Mouse (Mus musculus): ENCODE results near the gene Add2.

The Add2 gene

DNA sequence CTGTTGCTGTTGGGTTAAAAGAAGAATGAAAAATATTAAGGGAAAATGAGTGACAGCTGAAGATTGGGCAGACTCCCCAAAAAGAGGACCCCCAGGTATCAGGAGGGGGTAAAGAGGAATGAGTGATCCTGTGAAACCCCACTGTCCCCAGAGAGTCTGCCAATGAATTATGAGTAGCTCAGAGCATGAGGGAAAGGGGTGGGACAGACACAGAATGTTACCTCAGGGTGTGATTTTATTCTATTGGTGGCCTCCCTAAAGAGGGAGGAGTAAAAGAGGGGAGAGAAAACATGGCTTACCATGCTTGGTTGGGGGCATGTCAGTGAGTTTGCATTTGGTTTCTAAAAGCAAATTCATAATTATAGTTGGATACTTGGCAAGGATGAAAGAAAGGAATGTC, 50.8 kb downstream of the Add2 start:
- ATAC-seq (ENCODE audit: low TSS enrichment) = no peak

DNA sequence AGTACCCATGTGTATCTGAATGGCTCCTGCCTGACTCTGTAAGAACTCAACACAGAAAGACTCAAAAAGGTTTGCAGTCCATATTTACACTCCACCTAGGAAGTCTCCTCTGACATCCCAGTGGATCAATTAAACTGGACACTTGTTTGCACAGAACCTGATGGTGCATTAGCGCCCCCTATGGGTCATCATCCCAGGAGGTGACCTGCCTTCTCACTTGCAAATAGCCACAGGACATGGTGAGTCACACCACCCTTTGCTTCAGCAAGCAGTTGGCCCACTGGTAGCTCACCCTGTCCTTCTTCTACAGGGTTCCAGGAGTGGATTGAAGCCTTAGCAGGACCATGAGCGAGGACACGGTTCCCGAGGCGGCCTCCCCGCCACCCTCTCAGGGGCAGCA, 57.0 kb downstream of the Add2 start:
- no peak for ATAC-seq (ENCODE audit: low TSS enrichment)

- ATAC-seq (ENCODE audit: low TSS enrichment) = peak; percentile 89
These were observed 58.5 kb downstream of the Add2 start for GRCm38 (mm10) chr6:86086851-86087571.

DNA sequence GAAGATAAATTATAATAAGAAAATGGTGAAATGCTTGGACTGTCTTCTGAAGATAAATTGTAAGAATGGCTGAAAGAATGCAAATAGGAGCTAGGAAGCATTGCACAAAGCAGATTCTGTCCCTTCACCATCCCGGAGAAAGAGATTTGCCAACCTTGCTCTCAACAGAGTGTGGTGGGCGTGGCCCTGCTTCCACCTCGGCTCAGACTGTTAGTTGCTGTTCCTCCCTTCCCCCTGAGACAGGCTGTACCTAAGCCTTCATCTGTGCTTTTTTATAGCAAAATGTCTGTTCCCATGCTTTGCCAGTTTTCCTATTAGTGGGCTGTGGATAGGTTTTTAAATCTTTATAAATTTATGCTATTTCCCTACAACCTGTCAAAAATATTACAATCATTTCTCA, 59.3 kb downstream of the Add2 start:
- peak; percentile 33; the same call in 1 of the 2 replicates for ATAC-seq (ENCODE audit: low TSS enrichment)

- ATAC-seq (ENCODE audit: low TSS enrichment) = no peak
These were observed 65.8 kb downstream of the Add2 start for GRCm38 (mm10) chr6:86094202-86094838.

GRCm38 (mm10) chr6:86095518-86095917, 67.0 kb downstream of the Add2 start:
- ATAC-seq (ENCODE audit: low TSS enrichment) = no peak

GRCm38 (mm10) chr6:86096733-86097132, 68.3 kb downstream of the Add2 start:
- ATAC-seq (ENCODE audit: low TSS enrichment) = peak; percentile 31

GRCm38 (mm10) chr6:86097155-86097554, 68.7 kb downstream of the Add2 start:
- 0 out of 2 replicates have a peak, but pooled peaks have one; percentile 7 for ATAC-seq (ENCODE audit: low TSS enrichment)

- ATAC-seq (ENCODE audit: low TSS enrichment) = no peak
These were observed 70.5 kb downstream of the Add2 start for GRCm38 (mm10) chr6:86099003-86099402.

- ATAC-seq (ENCODE audit: low TSS enrichment) = no peak
These were observed 73.0 kb downstream of the Add2 start for GRCm38 (mm10) chr6:86101451-86101850.

DNA sequence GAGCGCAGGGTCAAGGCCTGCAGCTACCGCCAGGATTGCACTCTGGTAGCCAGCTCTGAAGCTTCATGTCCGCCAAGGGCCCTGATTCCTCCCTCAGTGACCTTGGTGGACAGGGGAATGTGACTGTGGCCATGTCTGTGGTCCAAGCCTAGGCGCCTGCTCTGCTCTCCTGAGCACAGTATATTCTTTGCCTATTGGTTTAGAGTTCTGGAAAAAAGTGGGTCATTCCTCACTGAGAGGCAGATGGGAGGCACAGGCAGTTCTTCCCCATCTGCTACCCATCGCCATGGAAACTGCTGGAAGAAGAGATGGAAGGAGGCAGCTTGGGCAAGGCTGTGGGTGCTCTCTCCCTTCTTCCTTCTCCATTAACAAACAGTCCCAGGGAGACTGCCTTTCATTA, 74.4 kb downstream of the Add2 start:
- peak; percentile 75 for ATAC-seq (ENCODE audit: low TSS enrichment)

DNA sequence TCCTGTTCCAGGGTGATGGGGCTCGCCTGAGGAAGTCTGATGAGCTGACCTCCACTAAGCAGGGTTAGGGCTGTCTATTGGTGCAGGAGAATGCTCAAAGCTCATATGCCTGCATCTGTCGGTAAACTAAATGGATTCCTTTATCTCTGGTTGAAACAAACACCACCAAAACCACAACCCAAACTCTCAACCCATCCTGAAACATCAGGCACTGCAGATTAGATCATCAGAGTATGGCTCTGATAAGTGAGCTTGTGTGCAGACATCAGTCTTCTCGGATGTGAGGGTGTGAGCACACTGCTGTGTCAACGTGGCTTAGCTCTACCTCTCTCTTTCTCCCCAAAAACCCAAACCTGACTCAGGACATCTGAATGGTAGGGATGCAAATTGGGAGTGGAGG, 75.1 kb downstream of the Add2 start:
- no peak for ATAC-seq (ENCODE audit: low TSS enrichment)

DNA sequence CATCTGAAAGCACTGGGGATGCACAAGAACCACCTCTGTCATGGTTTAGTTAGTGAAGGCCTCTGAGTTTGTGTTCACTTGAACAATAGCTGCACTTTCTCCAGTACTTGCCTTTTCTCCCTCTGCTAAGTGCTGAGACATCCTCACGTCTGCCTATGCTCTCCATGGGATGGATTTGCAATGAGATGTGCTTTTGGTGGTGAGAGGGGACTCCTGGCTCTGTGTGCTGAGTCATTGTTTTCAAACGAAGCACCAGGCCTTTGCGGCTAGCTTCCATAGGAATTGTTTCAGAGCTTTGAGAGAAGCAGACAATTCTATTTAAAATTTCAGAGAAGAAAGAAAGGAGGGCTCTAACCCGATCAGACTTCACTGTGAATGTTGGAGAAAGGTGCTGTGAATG, 76.2 kb downstream of the Add2 start:
- ATAC-seq (ENCODE audit: low TSS enrichment) = no peak

GRCm38 (mm10) chr6:86106045-86106444, 77.6 kb downstream of the Add2 start:
- no peak for ATAC-seq (ENCODE audit: low TSS enrichment)

- no peak for ATAC-seq (ENCODE audit: low TSS enrichment)
These were observed 78.6 kb downstream of the Add2 start for GRCm38 (mm10) chr6:86107101-86107500.

- peak; percentile 65 for ATAC-seq (ENCODE audit: low TSS enrichment)
These were observed 87.4 kb downstream of the Add2 start for GRCm38 (mm10) chr6:86115843-86116242.

GRCm38 (mm10) chr6:86123057-86123456, 94.6 kb downstream of the Add2 start:
- ATAC-seq (ENCODE audit: low TSS enrichment) = no peak

- ATAC-seq (ENCODE audit: low TSS enrichment) = no peak
These were observed 97.3 kb downstream of the Add2 start for GRCm38 (mm10) chr6:86125761-86126160.

DNA sequence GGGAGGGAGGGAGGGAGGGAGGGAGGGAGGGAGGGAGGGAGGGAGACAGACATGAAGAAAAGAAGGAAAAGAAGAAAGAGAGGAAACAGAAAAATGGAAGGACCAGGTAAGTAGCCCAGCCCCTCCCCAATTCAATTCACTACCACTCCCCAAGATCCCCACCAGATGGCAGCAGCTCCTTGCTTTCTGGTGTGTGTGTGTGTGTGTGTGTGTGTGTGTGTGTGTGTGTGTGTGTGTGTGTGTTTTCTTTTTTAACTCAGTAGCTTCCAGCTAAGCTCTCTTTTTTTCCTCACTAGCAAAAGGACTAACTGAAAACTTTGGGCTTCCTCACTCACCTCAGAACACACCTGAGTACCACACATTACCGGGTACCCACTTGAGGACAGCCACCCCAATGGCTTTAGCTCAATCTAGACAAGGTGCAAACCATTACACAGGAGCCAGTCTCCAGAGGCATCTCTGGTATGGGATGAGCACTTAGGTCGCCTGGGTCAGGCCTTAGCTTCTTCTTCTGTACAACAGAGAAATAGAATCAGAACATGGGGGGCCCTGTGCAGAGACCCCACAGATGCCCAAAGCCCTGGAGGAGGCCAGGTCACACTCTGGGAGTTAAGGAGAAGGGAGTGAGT, 98.6 kb downstream of the Add2 start:
- no peak for ATAC-seq (ENCODE audit: low TSS enrichment)

- ATAC-seq (ENCODE audit: low TSS enrichment) = peak; percentile 38
These were observed 100.0 kb downstream of the Add2 start for GRCm38 (mm10) chr6:86128504-86128903.

DNA sequence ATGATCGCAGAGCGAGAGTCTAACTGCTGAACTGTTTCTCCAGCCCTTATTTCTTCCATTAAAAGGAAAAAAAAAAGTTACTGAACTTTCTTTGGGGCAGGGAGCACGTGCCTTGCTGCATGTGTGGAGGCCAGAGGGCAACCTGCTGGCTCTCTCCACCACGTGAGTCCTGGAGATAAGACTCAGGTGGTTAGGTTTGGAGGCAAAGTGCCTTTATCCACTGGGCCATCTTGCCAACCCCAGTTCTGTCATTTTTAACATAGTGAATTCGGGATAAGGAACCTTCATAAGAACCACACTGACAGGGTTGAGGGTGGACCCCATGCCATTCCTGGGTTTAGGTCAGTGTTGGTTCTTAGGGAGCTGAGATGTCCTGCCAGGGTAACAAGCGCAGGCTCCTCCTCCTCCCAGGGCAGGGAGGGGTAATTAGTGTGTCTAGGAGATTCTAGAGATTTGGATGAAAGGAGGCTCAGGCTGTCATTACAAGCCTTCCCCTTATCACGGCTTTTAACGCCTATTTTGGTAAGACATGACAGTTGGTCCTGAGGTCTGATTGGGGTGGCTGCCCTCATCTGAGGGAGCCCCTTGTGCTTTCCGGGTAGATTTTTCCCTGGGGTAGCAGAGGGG, 101.5 kb downstream of the Add2 start:
- ATAC-seq (ENCODE audit: low TSS enrichment) = no peak

- ATAC-seq (ENCODE audit: low TSS enrichment) = no peak
These were observed 105.4 kb downstream of the Add2 start for GRCm38 (mm10) chr6:86133882-86134281.

GRCm38 (mm10) chr6:86136206-86136605, 107.7 kb downstream of the Add2 start:
- ATAC-seq (ENCODE audit: low TSS enrichment) = no peak
